Mouse (Mus musculus) stomach, postnatal 0 days (tissue): ENCODE measurements around the gene Thap8. TPM values are rescaled to one million over a fixed set of nuclear protein-coding genes. Genes with fewer than 3 reads are reported as not detected.

ENCODE experiments used
- ATAC-seq: fragments of 200-750 bp; cut with Nextera tagmentation; 2 replicates; pipeline ENCODE4 v1.8.0; 2017; ENCODE audit not compliant: low FRiP score, low TSS enrichment
- DNase-seq: peaks from one replicate; pipeline ENCODE4 v3.0.0-alpha.2; 2016; ENCODE audit warnings: low spot score
- H3K27ac ChIP-seq: fragments of 300-500 bp; sonication (generic); replicated peaks from 2 replicates; pipeline ENCODE4 v1.5.1; 2014; ENCODE audit warnings: mild to moderate bottlenecking, control low read depth
- H3K27me3 ChIP-seq: fragments of 300-500 bp; sonication (generic); 2 replicates; pipeline ENCODE4 v1.6.1; 2014; ENCODE audit warnings: low read length; ENCODE audit not compliant: control insufficient read depth, insufficient read depth
- H3K36me3 ChIP-seq: fragments of 300-500 bp; sonication (generic); 2 replicates; pipeline ENCODE4 v1.6.1; 2014; ENCODE audit warnings: low read length, mixed read lengths; ENCODE audit not compliant: control insufficient read depth, insufficient read depth
- H3K4me1 ChIP-seq: fragments of 300-500 bp; sonication (generic); replicated peaks from 2 replicates; pipeline ENCODE4 v1.6.1; 2014; ENCODE audit warnings: antibody characterized with exemption; ENCODE audit not compliant: control insufficient read depth, insufficient read depth
- H3K4me2 ChIP-seq: fragments of 300-500 bp; sonication (generic); replicated peaks from 2 replicates; pipeline ENCODE4 v1.6.1; 2014; ENCODE audit warnings: low read depth, mild to moderate bottlenecking, control low read depth, moderate library complexity
- H3K4me3 ChIP-seq: fragments of 300-500 bp; sonication (generic); 2 replicates; pipeline ENCODE4 v1.5.1; 2014; ENCODE audit warnings: low read depth, low read length, control low read depth
- H3K9ac ChIP-seq: fragments of 300-500 bp; sonication (generic); 2 replicates; pipeline ENCODE4 v1.6.1; 2014; ENCODE audit warnings: mild to moderate bottlenecking, low read length, control low read depth, mixed read lengths
- H3K9me3 ChIP-seq: fragments of 300-500 bp; sonication (generic); 2 replicates; pipeline ENCODE4 v1.6.1; 2016; ENCODE audit warnings: low read length; ENCODE audit not compliant: control insufficient read depth
- CTCF ChIP-seq: IDR thresholded peaks from 2 replicates; pipeline ENCODE4 v1.5.1; 2016; ENCODE audit warnings: antibody characterized with exemption, low read depth, mild to moderate bottlenecking, moderate library complexity
- EP300 ChIP-seq: optimal IDR thresholded peaks from 2 replicates; pipeline ENCODE3; 2016; ENCODE audit warnings: antibody characterized with exemption
- WGBS: fragments of 180-500 bp; shearing (Covaris S2); extraction: QIAGEN DNeasy Blood & Tissue Kit; methylation state at CpG from one replicate; pipeline ENCODE4 v1.1.7; 2014; 5-methylcytosine and 5-hydroxymethylcytosine counted together
- polyA plus RNA-seq: library from polyadenylated mRNA; unstranded; fragments of >200 nt; fragmentation: Nextera tagmentation; extraction: Ambion mirVana; gene quantifications from 2 replicates; pipeline ENCODE4 v1.2.1, GENCODE M21; 2015

The Thap8 gene
- polyA plus RNA-seq, 1 experiment from 2014 or later = 0.38 TPM

DNA sequence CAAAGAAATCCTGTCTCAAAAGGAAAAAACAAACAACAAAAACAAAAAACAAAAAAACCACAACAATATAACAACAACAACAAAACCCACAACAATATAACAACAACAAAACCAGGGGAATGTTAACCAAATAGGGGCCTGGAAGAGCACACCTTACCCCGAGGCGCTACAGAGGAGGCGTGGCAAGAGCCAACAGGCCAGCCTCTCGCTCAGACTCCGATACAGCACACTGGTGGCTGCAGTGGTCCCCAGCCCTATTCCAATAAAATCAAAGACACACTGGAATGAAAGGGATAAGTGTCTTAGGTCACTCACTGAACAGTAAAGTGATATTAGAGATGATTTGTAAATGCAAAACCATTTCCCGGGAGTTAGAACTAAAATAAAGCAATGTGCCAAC lies 358 bp upstream of the Thap8 start:
- no peaks in the 10 kb centered on the region for H3K9me3 ChIP-seq
- TF ChIP-seq CTCF (no peak), EP300 (no peak)
- no peaks in the 10 kb centered on the region for H3K27me3 ChIP-seq
- H3K27ac ChIP-seq = no peak overlapping the region
- peak overlapping the region; percentile 77 for H3K4me3 ChIP-seq
- H3K9ac ChIP-seq = peak overlapping the region; percentile 67
- no peaks in the 10 kb centered on the region for H3K4me1 ChIP-seq
- peak overlapping the region; percentile 85 for H3K4me2 ChIP-seq
- H3K36me3 ChIP-seq = no peaks in the 10 kb centered on the region
- ATAC-seq (no peak), DNase-seq (peak; percentile 18)
- WGBS = 0% methylated on average over 6 of the region's 6 CpGs

DNA sequence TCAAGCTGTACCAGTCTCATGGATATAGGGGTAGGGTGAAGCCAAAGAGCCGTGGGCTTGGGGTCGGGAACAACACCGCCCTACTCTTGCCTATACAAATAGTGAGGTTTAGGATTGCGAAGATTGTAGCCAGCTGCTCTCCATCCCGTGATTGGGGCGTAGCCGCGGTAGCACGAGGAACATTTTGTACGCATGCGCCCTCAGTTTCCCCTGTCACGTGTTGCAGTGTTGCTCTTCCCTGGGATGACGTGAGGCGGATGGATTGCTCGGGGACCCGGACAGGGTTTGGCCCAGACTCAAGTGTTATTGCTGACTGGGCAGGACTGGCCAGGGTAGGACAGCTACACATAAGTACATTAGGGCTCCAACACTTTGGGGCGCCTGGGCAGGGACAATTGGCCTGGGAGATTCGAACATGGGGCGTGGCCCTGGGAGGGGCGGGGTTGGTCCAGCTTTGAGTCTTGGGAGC lies 810 bp downstream of the Thap8 start:
- WGBS = under 1% methylated on average over 20 of the region's 20 CpGs
- ATAC-seq = peak; percentile 88
- peak overlapping the region; percentile 53 for H3K9ac ChIP-seq

DNA sequence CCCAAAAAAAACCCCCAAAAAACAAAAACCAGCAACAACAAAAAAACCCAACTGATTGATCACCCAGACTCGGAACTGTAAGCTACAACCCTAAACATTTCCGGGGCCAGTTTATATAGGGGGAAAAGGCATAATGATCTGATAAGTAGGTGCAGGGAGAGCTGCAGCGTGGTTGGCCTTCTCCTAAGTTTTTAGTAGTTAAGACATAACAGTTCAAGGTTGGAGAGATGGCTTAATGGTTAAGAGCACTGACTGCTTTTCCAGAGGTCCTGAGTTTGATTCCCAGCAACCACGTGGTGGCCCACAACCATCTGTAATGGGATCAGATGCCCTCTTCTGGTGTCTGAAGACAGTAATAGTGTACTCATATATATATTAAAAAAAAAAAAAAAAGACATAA lies 1.6 kb downstream of the Thap8 start:
- no peak for ATAC-seq
- Histone ChIP-seq H3K4me2 (no peak overlapping the region), H3K36me3 (no peaks in the 10 kb centered on the region), H3K9ac (no peak overlapping the region), H3K27me3 (no peaks in the 10 kb centered on the region), H3K27ac (no peak overlapping the region; the same call in 1 of the 2 replicates), H3K4me1 (no peaks in the 10 kb centered on the region), H3K4me3 (no peak overlapping the region), H3K9me3 (no peaks in the 10 kb centered on the region)
- DNase-seq = no peak
- TF ChIP-seq EP300 (no peak), CTCF (no peak)
- 67% methylated on average over 4 of the region's 4 CpGs for WGBS

More for the DNA sequence above, 810 bp downstream of the Thap8 start:
- H3K9me3 ChIP-seq = no peaks in the 10 kb centered on the region
- peak; percentile 85 for DNase-seq
- TF ChIP-seq EP300 = no peak
- TF ChIP-seq CTCF = no peak
- H3K36me3 ChIP-seq = no peaks in the 10 kb centered on the region
- peak overlapping the region; percentile 98 for H3K27ac ChIP-seq
- H3K27me3 ChIP-seq = no peaks in the 10 kb centered on the region
- peak overlapping the region; percentile 77 for H3K4me3 ChIP-seq
- H3K4me2 ChIP-seq = peak overlapping the region; percentile 85
- H3K4me1 ChIP-seq = no peaks in the 10 kb centered on the region

DNA sequence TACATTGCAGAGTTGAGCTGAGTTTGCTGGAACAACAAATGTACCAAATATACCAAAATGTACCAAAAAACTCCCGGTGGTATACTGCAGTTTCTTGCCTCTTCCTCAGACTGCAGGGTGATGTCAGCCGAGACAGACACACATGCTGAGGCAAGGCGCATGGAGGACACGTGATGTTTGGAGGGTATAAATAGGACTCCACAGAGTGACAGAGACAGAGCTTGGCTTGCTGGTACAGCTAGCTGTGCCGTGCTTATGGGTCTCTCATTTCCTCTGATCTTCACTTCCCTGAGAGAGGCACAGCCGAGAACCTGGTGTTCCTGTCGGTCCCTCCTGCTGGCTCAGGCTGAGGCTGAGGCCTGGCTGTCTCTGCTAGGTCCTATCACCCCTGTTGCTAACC lies 2.8 kb downstream of the Thap8 start:
- Histone ChIP-seq H3K9ac (no peak overlapping the region), H3K4me2 (no peak overlapping the region), H3K9me3 (no peaks in the 10 kb centered on the region), H3K4me3 (no peak overlapping the region), H3K27me3 (no peaks in the 10 kb centered on the region), H3K27ac (no peak overlapping the region), H3K36me3 (no peaks in the 10 kb centered on the region), H3K4me1 (no peaks in the 10 kb centered on the region)
- no peak for TF ChIP-seq EP300
- no peak for TF ChIP-seq CTCF
- no peak for ATAC-seq
- no peak for DNase-seq
- WGBS = 80% methylated on average over 7 of the region's 7 CpGs

DNA sequence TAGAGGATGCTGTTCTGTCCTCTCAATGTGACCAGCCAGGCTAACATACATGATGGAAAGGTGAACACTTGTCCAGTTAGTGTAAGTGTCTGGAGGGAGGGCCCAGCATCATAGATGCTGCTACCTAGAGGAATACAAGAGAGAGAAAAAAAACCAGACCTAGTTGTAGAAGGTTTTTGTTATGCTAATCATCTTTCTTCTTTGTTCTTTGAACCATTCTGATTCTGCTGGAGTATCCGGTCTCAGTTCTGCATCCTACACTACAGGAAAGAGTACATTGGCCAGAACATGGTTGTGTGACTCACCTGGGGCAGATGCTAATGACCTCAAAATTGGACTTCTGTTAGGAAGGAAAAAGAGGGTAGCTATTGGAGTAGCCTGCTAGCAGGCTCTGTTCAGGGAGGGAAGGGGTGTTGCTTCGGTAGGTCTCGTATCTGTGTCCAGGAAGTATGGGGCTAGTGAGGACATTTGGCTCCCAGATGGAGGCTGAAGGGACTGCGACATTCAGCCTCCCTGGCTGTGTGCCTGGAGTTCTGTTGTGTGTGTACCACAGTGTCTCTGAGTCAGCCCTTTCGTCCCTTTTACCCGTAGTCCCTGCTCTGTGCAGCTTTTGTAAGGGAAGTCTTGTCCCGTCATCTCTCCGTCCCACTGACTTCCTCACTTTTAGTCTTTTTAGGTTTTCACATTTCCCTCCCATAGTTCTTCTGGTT lies 7.0 kb downstream of the Thap8 start:
- H3K4me3 ChIP-seq = no peak overlapping the region
- H3K9ac ChIP-seq = no peak overlapping the region
- ATAC-seq (no peak), DNase-seq (no peak)
- H3K4me2 ChIP-seq = no peak overlapping the region
- 47% methylated on average over 8 of the region's 8 CpGs for WGBS
- no peaks in the 10 kb centered on the region for H3K36me3 ChIP-seq
- TF ChIP-seq EP300 (no peak), CTCF (no peak)
- no peak overlapping the region for H3K27ac ChIP-seq
- H3K4me1 ChIP-seq = no peaks in the 10 kb centered on the region
- no peaks in the 10 kb centered on the region for H3K9me3 ChIP-seq
- H3K27me3 ChIP-seq = no peaks in the 10 kb centered on the region

DNA sequence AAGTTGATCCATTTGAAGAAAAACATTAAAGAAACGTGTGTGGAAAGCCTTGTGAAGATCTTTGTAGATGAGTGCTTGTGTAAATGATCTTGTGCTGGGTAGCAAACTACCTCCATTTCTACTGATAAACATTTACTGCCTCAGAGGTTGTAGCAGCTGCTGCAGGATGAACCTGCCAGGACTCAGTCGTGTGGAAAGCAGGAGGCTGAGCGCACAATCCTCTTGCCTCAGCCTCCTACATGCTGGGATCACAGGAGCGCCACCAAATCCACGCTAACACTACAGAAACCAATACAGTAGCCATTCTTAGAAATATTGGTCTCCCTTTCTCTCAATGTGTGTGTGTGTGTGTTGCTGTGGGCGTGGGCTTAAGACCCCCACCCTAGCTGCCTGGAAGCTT lies 8.2 kb downstream of the Thap8 start:
- Histone ChIP-seq H3K27me3 (no peaks in the 10 kb centered on the region), H3K9ac (no peak overlapping the region), H3K4me3 (no peak overlapping the region), H3K27ac (no peak overlapping the region), H3K9me3 (no peaks in the 10 kb centered on the region), H3K4me1 (no peaks in the 10 kb centered on the region), H3K4me2 (no peak overlapping the region), H3K36me3 (no peaks in the 10 kb centered on the region)
- no peak for DNase-seq
- WGBS = 59% methylated on average over 6 of the region's 6 CpGs
- no peak for ATAC-seq
- no peak for TF ChIP-seq EP300
- no peak for TF ChIP-seq CTCF
